Mouse (Mus musculus) Patski (cell line): ENCODE measurements around the gene Tbl3. TPM values are rescaled to one million over a fixed set of nuclear protein-coding genes. Genes with fewer than 3 reads are reported as not detected.
A peak's percentile ranks its signal among the peaks of the same experiment; 100 is the strongest.
"Not testable (repeated sequence)": the region's sequence is repeated elsewhere in the genome, so short reads cannot be mapped to it uniquely, and the experiment has no call there.

Experiments
- ATAC-seq: fragments of 100-300 bp; one replicate; pipeline ENCODE4 v1.8.0; 2021
- CTCF ChIA-PET: fragments of 350-600 bp; sonication (Branson Sonifier 250); formaldehyde crosslinking; loops from one replicate; lab custom pipeline; 2022; ENCODE audit warnings: inconsistent platforms; lab: Charles Lee
- POLR2A ChIA-PET: fragments of 350-600 bp; sonication (Branson Sonifier 250); formaldehyde crosslinking; loops from one replicate; lab custom pipeline; 2022; ENCODE audit warnings: antibody characterized with exemption, inconsistent platforms; lab: Charles Lee
- DNase-seq: peaks from one replicate; pipeline ENCODE4 v3.0.0-alpha.2; 2011; ENCODE audit warnings: low read depth, low spot score
- H3K27me3 ChIP-seq: fragments of 371-371 bp; one replicate; pipeline ENCODE4 v1.5.1; 2021
- CTCF ChIP-seq: fragments of 100-300 bp; IDR thresholded peaks from one replicate; pipeline ENCODE4 v1.5.1; 2021
- in situ Hi-C: fragments of 300-500 bp; cut with MboI; formaldehyde crosslinking; loops from 3 replicates; pipeline ENCODE4 v1.11.1; 2018; ENCODE audit warnings: low pct_unique_long_range_greater_than_20kb, mixed read lengths
- polyA plus RNA-seq: library from polyadenylated mRNA; unstranded; gene quantifications from one replicate; pipeline ENCODE4 v1.2.3, GENCODE M21; 2021

Tbl3 gene
- polyA plus RNA-seq, 1 experiment from 2014 or later: 66.1 TPM

- in situ Hi-C loops: loop anchor here (5.0 kb wide), 1 partner anchor 1823 kb away; no protein-coding TSS in a partner anchor
- ChIA-PET CTCF (no interaction called here), POLR2A (interaction anchor here (0.8 kb wide), 1 partner anchor 19 kb away, joined by 7 read pairs; no protein-coding TSS in a partner anchor)
- DNase-seq (peak; percentile 91), ATAC-seq (peak; percentile 80)
- TF ChIP-seq CTCF: no peak
- no peaks in the 10 kb centered on the region for H3K27me3 ChIP-seq
Observed at GRCm38 (mm10) chr17:24719494-24720222, 12.2 kb upstream of the Tbl3 start.

GRCm38 (mm10) chr17:24718938-24719337, 11.5 kb upstream of the Tbl3 start:
- POLR2A ChIA-PET: interaction anchor here (0.8 kb wide), 1 partner anchor 18 kb away, joined by 7 read pairs; no protein-coding TSS in a partner anchor
- ATAC-seq, CTCF ChIA-PET, in situ Hi-C loops, H3K27me3 ChIP-seq, DNase-seq: not testable (repeated sequence)

GRCm38 (mm10) chr17:24717943-24718342, 10.5 kb upstream of the Tbl3 start, which contains the start of the genes Rnf151 and Rps2:
Rnf151 (minus strand) TSS chr17:24718063.
Rps2 (plus strand) TSS chr17:24718116.
- POLR2A ChIA-PET: no interaction called here

GRCm38 (mm10) chr17:24716166-24716682, 8.8 kb upstream of the Tbl3 start:
- ChIA-PET POLR2A (no interaction called here), CTCF (interaction anchor here (1.0 kb wide), 1 partner anchor 243 kb away, joined by 3 read pairs; no protein-coding TSS in a partner anchor)
- TF ChIP-seq CTCF: no peak
- no peaks in the 10 kb centered on the region for H3K27me3 ChIP-seq
- in situ Hi-C loops: no loop called here
- DNase-seq (no peak), ATAC-seq (no peak)

More at GRCm38 (mm10) chr17:24717943-24718342, 10.5 kb upstream of the Tbl3 start, which contains the start of the genes Rnf151 and Rps2:
- TF ChIP-seq CTCF: no peak
- in situ Hi-C loops: no loop called here
- CTCF ChIA-PET: no interaction called here
- DNase-seq (no peak), ATAC-seq (no peak)
- H3K27me3 ChIP-seq: no peaks in the 10 kb centered on the region

- no peaks in the 10 kb centered on the region for H3K27me3 ChIP-seq
- no peak for TF ChIP-seq CTCF
- in situ Hi-C loops: no loop called here
- ChIA-PET CTCF (interaction anchor here (1.0 kb wide), 1 partner anchor 243 kb away, joined by 3 read pairs; no protein-coding TSS in a partner anchor), POLR2A (interaction anchor here (1.0 kb wide), 1 partner anchor 12 kb away, joined by 3 read pairs; the partner anchor contains the start of gene Rpl3l)
- DNase-seq: no peak
- ATAC-seq: no peak
Observed at GRCm38 (mm10) chr17:24715556-24715955, 8.1 kb upstream of the Tbl3 start.

GRCm38 (mm10) chr17:24708646-24709045, 1.2 kb upstream of the Tbl3 start:
- H3K27me3 ChIP-seq: no peaks in the 10 kb centered on the region
- no peak for ATAC-seq
- in situ Hi-C loops: no loop called here
- POLR2A ChIA-PET: no interaction called here
- DNase-seq: no peak
- no peak for TF ChIP-seq CTCF
- CTCF ChIA-PET: interaction anchor here (1.4 kb wide), 1 partner anchor 18 kb away, joined by 3 read pairs; no protein-coding TSS in a partner anchor

GRCm38 (mm10) chr17:24707801-24708425, 453 bp upstream of the Tbl3 start:
- no peaks in the 10 kb centered on the region for H3K27me3 ChIP-seq
- DNase-seq (no peak), ATAC-seq (no peak)
- TF ChIP-seq CTCF: no peak
- ChIA-PET POLR2A (interaction anchor here (0.9 to 2.3 kb wide), 3 partner anchors 10 to 38 kb away, joined by 3 to 11 read pairs (median 4); partner anchors contain the start of gene Zfp598), CTCF (interaction anchor here (1.0 to 1.4 kb wide), 2 partner anchors 17 to 79 kb away, joined by 3 read pairs; no protein-coding TSS in a partner anchor)
- in situ Hi-C loops: no loop called here

- CTCF ChIA-PET: interaction anchor here (1.0 to 2.1 kb wide), 2 partner anchors 15 to 34 kb away, joined by 3 to 4 read pairs; no protein-coding TSS in a partner anchor
- no peak for TF ChIP-seq CTCF
- in situ Hi-C loops: no loop called here
- POLR2A ChIA-PET: interaction anchor here (2.3 kb wide), 1 partner anchor 8 kb away, joined by 11 read pairs; no protein-coding TSS in a partner anchor
- no peak for DNase-seq
- no peak for ATAC-seq
- no peaks in the 10 kb centered on the region for H3K27me3 ChIP-seq
Observed at GRCm38 (mm10) chr17:24705821-24706220, 1.6 kb downstream of the Tbl3 start.

GRCm38 (mm10) chr17:24701251-24701650, 6.2 kb downstream of the Tbl3 start:
- ATAC-seq: no peak
- CTCF ChIA-PET: no interaction called here
- POLR2A ChIA-PET: interaction anchor here (1.4 kb wide), 1 partner anchor 21 kb away, joined by 4 read pairs; no protein-coding TSS in a partner anchor
- H3K27me3 ChIP-seq: no peaks in the 10 kb centered on the region
- in situ Hi-C loops: no loop called here
- no peak for DNase-seq
- no peak for TF ChIP-seq CTCF

- no peaks in the 10 kb centered on the region for H3K27me3 ChIP-seq
- no peak for TF ChIP-seq CTCF
- DNase-seq (no peak), ATAC-seq (no peak)
- ChIA-PET POLR2A (no interaction called here), CTCF (no interaction called here)
- in situ Hi-C loops: no loop called here
Observed at GRCm38 (mm10) chr17:24699473-24699872, 8.0 kb downstream of the Tbl3 start.
